Mouse (Mus musculus): ENCODE results near the gene Npw.
"Not testable (repeated sequence)": the region's sequence is repeated elsewhere in the genome, so short reads cannot be mapped to it uniquely, and the experiment has no call there.

The Npw gene

DNA sequence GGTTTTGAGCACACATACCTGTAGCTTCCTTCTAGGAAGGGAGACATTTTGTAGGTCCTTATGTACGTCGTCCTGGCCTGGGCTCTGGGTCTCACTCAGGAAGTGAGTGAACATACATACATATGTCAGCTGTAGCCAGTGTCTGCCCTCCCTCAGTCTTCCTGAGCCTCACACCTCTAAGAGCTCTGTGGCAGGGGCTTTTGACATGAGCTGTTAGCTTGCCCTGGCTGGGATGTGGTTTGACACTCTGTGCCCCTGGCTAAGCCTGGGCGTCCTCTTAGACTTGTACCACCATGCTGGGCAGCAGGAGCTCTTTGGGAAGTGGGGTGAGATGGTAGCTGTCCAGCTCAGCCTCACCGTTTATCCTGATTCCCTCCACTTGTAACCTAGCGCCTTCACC is 13.1 kb upstream of the Npw start:
- DNase-seq (ENCODE audit: low spot score in 2 of 2), result no peak

DNA sequence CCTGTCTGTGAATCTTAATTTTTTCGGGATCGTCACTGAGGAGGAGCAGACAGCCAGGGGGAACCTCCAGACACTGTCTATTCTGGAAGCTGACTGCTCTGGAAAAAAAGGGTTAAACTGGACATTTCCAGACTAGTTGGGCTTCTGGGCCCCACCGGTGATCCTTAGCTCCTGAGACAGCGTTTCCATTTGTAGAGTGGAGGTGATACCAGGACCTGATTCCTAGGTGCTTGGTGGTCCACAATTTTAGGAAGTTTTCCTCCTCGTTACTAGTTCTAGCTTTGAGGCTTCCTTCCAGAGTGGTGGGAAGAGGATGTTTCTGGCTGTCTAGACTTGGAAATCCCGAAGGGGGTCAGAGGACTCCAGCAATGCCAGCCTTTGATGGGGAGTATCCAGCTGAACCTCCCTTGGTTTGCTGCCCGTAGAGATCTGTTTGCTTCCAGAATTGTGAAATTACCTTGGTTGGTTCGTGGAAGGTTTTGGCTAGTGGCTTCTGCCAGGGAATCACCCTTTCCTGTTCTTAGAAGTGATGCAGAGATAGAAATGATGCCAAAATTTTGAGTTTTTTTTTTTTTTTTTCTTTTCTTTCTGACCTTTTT is 12.1 kb upstream of the Npw start:
- DNase-seq (ENCODE audit: low spot score in 2 of 2), result no peak

DNA sequence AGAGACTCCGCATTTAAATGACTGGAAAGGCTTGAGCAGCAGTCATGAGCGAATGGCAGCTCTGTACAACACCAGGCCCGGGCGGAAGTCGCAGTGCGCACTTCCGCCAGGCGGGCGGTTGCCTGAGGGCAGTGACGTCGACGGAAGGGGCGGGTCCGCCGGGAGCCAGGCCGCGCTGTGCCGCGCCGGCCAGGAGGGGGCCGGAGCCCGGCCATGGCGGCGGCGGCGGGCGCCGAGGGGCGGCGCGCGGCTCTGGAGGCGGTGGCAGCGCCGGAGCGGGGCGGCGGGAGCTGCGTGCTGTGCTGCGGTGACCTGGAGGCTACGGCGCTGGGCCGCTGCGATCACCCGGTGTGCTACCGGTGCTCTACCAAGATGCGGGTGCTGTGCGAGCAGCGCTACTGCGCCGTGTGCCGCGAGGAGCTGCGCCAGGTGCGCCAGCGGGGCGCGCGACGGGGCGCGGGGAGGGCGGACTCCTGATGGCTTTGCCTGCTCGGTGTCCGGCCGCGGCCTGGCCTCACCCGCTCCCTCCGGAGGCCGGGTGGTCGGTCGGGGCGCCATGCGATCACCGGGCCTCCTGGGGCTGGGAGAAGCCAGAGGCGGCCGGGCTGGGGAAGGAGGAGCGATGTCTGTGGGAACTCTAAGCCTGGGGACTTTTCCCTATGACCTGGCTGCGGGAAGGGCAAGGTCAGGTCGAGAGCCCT is 11.4 kb upstream of the Npw start, which contains the start of gene Zfp598:
Gene Zfp598 (plus strand): TSS at position 143 of the 701 bp plus-strand sequence.
- DNase-seq (ENCODE audit: low spot score in 2 of 2), result peak; percentile 93 to 95

DNA sequence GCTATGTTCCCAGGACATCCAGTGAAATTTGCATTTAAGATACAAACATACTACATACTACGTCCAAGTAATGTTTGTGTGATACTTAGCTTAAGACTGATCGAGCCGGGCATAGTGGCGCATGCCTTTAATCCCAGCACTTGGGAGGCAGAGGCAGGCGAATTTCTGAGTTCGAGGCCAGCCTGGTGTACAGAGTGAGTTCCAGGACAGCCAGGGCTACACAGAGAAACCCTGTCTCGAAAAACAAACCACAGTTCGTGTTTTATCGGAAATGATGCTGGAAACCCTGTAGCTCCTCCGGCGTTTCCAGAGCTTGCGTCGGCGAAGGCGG is 10.9 kb upstream of the Npw start:
- DNase-seq (ENCODE audit: low spot score in 2 of 2), result not testable (repeated sequence)

DNA sequence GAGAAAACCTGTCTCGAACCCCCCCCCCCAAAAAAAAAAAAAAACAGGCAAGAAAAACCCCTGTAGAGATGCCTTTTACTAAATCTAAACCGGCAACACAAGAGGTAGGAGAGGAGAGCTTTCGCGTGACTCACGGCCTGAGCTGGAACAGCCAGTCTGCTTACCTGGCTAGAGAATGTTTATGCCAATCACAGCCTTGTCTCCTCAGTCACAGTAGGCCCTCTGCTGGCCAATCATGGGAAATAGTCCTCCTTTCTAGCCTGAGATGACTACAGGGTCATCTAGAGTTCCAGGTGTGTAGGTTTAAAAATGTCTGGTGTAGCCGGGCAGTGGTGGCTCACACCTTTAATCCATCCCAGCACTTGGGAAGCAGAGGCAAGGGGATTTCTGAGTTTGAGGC is 9.2 kb upstream of the Npw start:
- no peak for DNase-seq (ENCODE audit: low spot score in 2 of 2)

DNA sequence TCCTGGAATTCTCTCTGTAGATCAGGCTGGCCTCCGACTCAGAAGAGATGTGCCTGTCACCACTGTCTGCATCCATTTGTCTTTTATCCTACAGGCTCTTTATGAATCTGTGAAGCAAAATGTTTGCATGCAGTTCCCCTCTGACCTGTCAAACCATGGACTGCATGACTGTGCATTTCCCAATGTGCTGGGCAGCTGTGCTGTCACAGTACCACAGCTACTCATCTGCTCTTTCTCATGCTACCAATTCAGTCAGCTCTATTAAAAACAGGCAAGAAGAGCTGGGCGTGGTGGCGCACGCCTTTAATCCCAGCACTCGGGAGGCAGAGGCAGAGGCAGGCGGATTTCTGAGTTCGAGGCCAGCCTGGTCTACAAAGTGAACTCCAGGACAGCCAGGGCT is 8.8 kb upstream of the Npw start:
- DNase-seq (ENCODE audit: low spot score in 2 of 2), result not testable (repeated sequence)

DNA sequence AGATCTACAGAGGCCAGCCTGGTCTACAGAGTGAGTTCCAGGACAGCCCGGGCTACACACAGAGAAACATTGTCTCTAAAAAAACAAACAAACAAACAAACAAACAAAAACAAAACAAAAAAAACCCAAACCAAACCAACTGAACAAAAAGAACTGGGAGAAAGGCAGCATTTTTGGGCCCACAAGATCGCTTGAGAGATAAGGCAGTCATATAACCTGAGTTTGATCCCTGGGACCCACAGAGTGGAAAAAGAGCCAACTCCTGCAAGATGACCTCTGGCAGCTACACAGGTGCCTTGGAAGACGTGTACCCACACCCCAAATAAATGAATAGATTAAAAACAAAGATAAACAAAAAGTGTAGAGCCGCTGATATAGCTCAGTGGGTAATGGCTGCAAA is 3.3 kb downstream of the Npw start:
- no peak for DNase-seq (ENCODE audit: low spot score in 2 of 2)

DNA sequence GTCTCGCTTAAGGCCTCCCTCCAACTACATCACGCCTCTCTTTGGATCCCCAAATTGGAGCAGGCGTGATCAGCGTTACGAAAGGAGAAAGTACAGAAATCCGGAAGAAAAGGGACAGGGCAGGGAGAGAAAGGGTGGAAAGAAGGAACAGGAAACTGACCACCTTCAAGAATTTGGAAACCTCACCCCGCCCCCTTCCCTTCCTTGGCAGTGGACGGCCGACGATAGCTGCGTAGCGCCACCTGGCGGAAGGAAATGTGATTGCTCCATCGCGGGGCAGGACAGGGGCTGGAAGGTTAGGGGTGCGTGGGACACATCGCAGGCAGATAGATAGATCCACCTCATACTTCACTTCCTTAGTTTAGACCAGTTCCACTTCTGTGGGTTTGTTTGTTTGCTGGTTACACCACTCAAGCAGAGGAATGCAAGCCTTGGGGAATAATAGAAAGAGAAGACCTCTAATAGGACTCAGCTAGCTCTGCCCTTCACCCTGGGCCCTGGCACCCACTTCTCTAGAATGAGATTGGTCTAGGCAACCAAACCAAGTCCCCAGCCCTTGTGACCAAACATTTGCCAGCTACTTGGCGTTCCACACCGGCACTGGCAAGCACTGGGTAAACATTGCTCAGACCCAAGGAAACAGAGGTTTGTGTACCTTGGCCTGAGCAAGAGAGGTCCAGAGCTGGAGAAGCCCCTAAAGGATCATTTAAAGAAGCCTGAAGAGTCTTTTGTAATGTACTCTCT is 4.1 kb downstream of the Npw start:
- peak; percentile 67 to 85 for DNase-seq (ENCODE audit: low spot score in 2 of 2)

DNA sequence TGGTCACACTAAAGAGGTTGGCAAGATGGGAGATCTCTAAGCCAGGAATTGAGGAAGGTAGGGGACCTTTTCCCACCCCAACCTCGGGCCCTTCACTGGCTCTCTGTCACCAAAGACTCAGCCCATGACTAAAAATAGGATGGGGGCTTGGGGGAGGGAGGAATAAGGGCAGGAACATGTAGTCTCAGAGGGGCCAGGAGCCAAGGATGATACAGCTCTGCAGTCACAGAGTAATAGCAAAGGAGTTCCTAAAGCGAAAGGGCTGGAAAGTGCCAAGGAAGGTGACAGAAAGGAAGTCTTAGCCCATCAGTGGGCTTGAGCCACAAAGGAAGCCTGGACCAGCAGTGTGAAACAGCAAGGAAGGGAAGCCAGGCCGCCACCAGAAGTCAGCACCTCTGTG is 6.4 kb downstream of the Npw start:
- DNase-seq (ENCODE audit: low spot score in 2 of 2), result no peak

DNA sequence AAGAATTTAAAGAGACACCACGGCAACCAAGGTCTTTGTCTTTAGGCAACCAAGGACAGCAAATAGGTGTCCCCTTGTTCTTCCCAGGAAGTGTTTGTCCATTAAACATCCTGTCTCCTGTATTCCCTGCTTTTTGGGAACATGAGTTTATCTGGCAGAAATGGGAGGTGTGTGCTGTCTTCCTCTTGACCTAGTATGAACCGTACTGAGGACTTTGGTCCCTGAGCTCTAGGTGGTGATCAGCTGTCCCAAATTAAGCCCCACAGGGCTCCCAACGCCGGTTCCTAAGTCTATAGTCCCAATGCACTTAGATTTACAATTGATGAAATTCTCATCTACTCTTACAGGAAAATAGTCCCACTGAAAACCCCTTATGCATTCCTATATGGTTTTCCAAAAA is 7.5 kb downstream of the Npw start:
- no peak for DNase-seq (ENCODE audit: low spot score in 2 of 2)

DNA sequence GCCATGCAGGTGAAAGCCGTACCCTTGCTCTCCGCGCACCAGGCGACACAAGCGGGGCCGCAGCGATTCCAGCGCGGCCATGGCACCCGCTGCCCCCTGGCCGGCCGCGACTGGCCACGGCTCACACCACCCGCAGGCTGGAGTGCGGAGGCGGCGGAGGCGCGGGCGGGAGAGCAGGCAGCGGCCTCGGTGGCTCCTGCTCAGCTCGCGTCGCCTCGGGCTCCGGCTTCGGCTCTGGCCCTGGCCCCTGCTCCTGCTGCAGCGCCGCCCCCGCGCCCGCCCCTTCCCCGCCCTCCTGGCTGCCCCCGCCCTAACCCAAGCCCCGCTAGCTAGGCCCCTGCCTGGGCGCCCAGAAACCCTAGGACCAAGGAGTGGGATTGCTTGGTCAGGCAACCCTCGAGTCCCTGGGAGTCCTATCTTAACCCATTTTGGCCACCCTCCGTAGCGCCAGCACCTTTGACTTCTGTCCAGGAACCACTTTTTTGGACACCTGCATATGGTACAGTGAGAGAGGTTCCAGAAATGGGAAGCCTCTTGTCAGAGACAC is 8.1 kb downstream of the Npw start, which contains the start of gene Slc9a3r2:
Gene Slc9a3r2 (minus strand): TSS at position 258 of the 547 bp plus-strand sequence.
- no peak for DNase-seq (ENCODE audit: low spot score in 2 of 2)

DNA sequence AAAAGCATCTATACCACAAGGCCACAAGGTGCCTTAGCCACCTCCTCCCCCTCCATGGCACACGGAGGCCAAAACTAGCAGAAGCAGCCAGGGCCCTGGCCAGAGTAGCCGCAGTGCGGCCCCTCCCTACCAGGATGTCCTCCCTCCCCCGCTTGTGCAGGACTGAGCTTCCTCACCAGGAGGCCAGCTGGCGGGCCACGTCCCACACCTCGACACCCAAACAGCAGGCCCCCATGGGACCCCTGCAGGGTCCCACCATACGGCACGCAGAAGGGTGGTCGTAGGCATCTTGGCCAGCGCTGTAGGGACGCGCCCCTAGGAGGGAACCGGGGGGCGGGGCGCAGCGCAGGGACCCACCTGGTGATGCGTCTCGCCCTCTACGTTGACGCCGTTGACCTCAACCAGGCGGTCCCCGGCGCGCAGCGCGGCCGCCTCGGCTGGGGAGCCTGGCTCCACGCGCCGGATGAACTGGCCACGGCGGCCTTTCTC is 8.6 kb downstream of the Npw start:
- no peak for DNase-seq (ENCODE audit: low spot score in 2 of 2)

DNA sequence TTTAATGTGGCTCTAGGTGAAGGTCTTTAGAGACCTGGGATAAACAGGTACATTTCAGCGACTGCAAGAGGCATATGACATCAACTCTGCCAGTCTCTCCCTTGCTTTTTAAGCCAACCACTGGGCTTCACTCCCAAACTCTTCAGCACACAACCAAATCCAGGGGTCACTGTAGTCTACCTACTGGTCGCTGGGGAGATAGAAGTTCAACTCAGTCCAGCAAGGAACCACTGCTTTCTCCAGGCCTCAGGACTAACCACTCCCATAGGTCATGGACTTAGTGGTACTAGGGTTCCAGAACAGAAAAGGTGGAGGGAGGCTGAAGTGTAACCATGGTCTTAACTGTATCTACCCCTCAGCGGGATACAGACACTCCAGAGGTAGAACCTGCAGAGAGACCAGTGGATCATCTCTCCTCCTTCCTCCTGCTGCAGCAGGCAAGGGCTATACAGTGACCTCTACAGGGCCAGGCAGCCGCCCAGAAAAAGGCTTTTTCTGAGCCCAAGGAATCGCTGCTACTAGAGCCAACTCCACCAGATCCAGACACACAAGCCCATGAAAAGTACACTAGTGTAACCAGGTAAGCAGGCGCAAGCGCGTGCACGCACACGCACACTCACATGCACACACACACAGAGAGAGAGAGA is 9.4 kb downstream of the Npw start:
- no peak for DNase-seq (ENCODE audit: low spot score in 2 of 2)

DNA sequence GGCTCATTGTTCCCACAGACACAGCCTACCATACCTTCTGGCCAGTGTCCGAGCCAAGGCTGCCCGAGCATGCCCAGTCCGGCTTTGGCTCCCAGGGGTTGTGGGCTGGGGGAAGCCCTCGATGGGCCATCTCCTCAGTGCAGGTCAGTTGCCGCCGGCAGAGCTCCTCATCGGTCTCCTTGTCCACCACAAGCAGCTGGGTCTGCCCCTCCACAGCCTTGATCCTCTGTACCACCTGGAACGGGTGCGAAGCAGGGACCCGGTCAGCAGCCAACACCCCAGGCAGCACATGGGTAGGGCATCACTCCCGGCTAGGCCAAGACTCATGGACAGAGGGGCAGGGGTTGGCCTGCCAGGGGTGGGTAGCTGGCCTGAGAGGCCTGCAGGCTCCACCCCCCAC is 10.8 kb downstream of the Npw start:
- no peak for DNase-seq (ENCODE audit: low spot score in 2 of 2)

DNA sequence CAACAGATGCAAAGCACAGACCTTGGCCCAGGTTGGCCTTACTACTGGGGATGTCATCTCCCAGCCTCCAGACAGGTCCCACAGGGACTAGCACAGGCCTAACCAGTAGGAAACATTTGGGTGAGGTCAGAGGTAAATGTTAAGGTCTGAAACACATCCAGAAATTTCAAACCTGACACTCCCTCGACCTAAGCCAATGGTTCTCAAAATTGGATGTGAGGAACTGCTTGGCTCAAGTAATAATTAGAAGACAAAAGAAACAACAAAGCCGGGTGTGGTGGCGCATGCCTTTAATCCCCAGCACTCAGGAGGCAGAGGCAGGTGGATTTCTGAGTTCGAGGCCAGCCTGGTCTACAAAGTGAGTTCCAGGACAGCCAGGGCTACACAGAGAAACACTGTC is 11.9 kb downstream of the Npw start:
- no peak for DNase-seq (ENCODE audit: low spot score in 2 of 2)

DNA sequence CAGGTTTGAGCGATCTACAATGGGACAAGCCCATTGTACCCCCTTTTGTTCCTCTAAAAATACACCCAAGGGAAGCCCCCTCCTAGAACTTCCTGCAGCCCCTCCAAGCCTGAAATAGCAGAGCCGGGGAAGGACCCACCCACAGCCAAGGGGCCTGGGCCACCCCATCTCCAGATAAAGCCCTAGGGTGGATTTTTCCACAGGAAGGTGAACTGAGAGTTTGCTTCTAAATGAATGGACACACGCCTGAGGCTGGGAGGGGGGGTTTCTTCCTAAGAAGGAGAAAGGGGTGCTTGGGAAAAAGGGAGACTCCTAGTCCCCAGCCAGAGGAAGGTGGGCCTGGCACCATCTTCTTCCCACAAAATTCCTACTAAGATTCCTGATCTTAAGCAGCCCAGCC is 12.3 kb downstream of the Npw start:
- DNase-seq (ENCODE audit: low spot score in 2 of 2), result no peak

DNA sequence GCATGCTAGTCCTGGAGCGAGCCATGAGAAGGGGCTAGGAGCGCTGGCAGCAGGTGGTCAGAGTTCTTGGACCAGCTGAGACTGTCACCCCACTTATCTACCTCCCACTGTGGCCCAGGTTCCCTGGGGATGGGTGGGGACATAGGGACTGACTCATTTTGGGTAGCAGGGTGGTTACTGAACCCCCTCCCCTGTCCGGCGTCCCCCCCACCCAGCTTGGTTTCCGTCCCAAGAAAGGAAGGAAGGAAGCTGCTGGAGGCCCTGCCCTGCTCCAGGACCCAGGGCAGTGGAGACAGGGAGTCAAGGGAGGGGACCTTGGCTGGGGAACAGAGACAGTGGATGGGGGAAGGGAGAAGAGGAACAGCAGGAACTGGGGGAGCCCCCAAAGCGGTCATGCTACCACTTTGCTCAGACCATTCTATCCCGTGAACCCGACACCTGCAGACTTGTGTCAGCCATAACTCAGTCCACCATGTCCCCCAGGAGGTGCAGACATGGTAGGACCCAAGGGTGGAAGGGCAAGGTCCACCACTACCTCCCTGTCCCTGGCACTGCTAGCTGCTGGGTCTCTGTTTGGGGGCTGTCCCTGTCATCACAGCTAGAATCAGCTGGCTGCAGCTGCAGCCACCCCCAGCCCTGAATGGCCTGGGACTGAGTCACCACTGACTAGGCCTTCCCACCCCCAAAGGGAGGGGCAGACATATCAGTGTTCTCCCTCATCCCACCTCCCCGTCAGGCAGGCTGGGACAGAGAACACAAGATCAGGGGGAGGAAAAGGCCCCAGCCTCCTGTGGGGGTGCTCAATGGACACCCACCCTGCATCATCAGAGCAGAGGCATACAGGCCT is 13.2 kb downstream of the Npw start:
- no peak for DNase-seq (ENCODE audit: low spot score in 2 of 2)

DNA sequence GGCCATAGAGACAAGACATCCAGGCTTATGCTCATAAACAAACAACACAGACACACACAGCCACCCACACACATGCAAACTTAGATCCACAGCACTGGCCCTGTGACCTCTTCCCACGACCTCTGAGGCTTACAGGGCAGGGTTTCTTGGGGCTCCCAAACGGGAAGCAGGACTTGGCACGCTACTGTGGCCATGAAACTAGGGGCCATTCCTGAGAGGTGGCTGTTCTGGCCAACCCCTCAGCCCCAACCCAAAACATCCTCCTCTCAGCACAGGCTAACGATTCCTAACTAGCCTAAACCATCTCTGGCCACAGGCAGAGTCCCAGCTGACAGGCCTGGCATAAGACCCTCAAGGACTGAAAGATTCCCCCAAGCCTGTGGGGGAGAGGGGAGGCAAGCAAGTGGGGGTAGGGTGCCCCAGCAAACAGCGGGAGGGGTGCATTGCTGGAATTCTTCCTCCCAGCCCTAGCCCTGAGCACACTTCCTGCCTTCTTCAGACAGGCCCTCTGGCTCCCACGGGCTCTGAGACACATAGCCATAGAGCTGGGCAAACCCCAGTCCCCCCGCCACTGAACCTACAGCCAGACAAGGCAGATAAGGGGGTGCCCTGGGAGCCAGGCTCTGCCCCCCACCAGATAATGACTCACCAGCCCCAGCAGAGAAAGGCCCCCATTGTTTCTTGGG is 14.1 kb downstream of the Npw start:
- no peak for DNase-seq (ENCODE audit: low spot score in 2 of 2)

DNA sequence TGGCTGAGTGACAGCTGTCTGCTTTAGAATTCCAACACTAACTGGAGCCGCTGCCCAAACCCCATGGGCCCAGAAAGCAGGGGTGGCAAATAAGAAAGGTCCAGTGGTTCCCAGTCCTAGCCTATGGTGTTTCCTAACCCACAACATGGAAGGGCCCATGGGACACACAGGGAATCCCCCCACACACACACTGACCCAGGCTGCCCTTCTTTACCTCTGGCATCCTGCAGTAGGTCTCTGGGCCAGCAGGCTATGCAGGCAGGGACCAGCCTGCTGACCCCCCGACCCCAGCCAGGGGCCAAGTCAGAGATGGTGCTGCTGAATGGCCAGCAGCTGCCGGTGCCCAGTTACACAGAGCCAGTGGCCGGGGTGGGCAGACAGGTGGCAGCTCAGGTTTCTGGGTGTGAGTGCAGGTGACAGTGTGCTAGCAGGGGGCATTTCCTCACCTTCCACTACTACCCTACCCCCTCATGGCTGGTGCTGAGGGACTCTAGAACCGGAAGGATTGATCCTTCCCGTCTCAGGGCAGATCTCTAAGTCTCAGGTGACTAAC is 15.4 kb downstream of the Npw start:
- no peak for DNase-seq (ENCODE audit: low spot score in 2 of 2)

DNA sequence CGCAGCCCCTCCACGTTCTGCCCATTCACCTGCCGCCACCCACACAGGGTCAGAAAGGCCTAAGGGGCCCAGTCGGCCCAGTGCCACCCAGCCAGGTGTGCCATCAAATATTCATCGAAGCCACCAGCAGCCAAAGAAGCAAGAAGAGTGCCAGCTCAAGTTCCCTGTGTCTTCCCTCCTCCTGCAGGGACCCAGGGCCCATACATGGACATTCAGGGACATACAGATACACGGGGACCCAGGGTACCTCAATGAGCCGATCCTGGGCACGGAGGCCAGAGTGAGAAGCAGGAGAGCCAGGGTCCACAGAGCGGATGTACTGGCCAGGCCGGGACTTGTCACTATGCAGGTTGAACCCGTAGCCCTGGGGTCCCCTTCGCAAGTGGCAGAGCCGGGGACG is 16.3 kb downstream of the Npw start:
- no peak for DNase-seq (ENCODE audit: low spot score in 2 of 2)

All from urinary bladder, postnatal 4 days (tissue).